Mouse (Mus musculus) MEL (cell line): Measurements from ENCODE around the gene Zdhhc11.
"Not testable (repeated sequence)": the region's sequence is repeated elsewhere in the genome, so short reads cannot be mapped to it uniquely, and the experiment has no call there.

ENCODE experiments used
- CTCF ChIP-seq, 3 experiments: IDR thresholded peaks in 2 of 3; conservative IDR thresholded peaks in 1 of 3; 2 replicates each; pipeline ENCODE4 v1.5.1; 2011 to 2012; ENCODE audit warnings: low read length in 3 of 3, low read depth in 2 of 3, mild to moderate bottlenecking in 2 of 3, improper control_type of control experiment in 1 of 3, inconsistent platforms in 1 of 3, mixed read lengths in 1 of 3, moderate library complexity in 1 of 3; ENCODE audit not compliant: control insufficient read depth in 1 of 3, insufficient read depth in 1 of 3, poor library complexity in 1 of 3, severe bottlenecking in 1 of 3
- HCFC1 ChIP-seq: IDR thresholded peaks from 2 replicates; pipeline ENCODE4 v1.6.1; 2012; ENCODE audit warnings: low read depth, mild to moderate bottlenecking, inconsistent platforms, low read length, improper control_type of control experiment, moderate library complexity
- ZKSCAN1 ChIP-seq: IDR thresholded peaks from 2 replicates; pipeline ENCODE4 v1.6.1; 2012; ENCODE audit warnings: low read depth, mild to moderate bottlenecking, inconsistent platforms, low read length, improper control_type of control experiment, moderate library complexity

DNA sequence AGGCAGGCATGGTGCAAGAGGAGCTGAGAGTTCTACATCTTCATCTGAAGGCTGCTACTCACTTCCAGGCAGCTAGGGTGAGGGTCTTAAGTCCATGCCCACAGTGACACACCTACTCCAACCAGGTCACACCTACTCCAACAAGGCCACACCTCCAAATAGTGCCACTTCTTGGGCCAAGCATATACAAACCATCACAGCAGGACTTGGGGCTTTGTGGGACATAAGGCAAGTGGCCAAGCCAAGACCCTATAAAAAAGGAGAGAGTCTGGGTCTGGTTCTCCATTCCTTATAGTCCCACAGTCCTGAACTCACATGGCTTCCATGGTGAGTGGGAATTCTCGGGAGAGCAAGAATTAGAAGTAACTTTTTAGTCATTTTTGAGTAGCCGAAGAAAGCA, 44.6 kb downstream of the Zdhhc11 start:
- TF ChIP-seq CTCF (IDR thresholded peaks at IDR 0.05 in 2 of 3, conservative IDR thresholded peaks at IDR 0.05 in 1 of 3; ENCODE audit: control insufficient read depth in 1 of 3, insufficient read depth in 1 of 3, low read depth in 2 of 3, low read length in 3 of 3, poor library complexity in 1 of 3, severe bottlenecking in 1 of 3); HCFC1; ZKSCAN1: not testable (repeated sequence)
